Mouse (Mus musculus) limb, embryonic 15.5 days (tissue): ENCODE measurements around the gene Atp5g3. TPM values are rescaled to one million over a fixed set of nuclear protein-coding genes. Genes with fewer than 3 reads are reported as not detected.

ENCODE experiments used
- ATAC-seq: fragments of 200-750 bp; cut with Nextera tagmentation; 2 replicates; pipeline ENCODE4 v1.8.0; 2017; ENCODE audit warnings: low read depth, moderate TSS enrichment; ENCODE audit not compliant: insufficient number of reproducible peaks, low FRiP score, low TSS enrichment
- H3K27ac ChIP-seq: fragments of 300-500 bp; sonication (generic); 2 replicates; pipeline ENCODE4 v1.5.1; 2015; ENCODE audit warnings: moderate library complexity, mild to moderate bottlenecking, inconsistent platforms
- H3K27me3 ChIP-seq: fragments of 300-500 bp; sonication (generic); 2 replicates; pipeline ENCODE4 v1.6.1; 2015; ENCODE audit warnings: inconsistent platforms
- H3K36me3 ChIP-seq: fragments of 300-500 bp; sonication (generic); 2 replicates; pipeline ENCODE4 v1.6.1; 2015; ENCODE audit warnings: inconsistent platforms
- H3K4me1 ChIP-seq: fragments of 300-500 bp; sonication (generic); 2 replicates; pipeline ENCODE4 v1.6.1; 2015; ENCODE audit warnings: inconsistent platforms
- H3K4me2 ChIP-seq: fragments of 300-500 bp; sonication (generic); 2 replicates; pipeline ENCODE4 v1.6.1; 2015; ENCODE audit warnings: mild to moderate bottlenecking, inconsistent platforms
- H3K4me3 ChIP-seq: fragments of 300-500 bp; sonication (generic); 2 replicates; pipeline ENCODE4 v1.5.1; 2015; ENCODE audit warnings: mild to moderate bottlenecking, inconsistent platforms
- H3K9ac ChIP-seq: fragments of 300-500 bp; sonication (generic); 2 replicates; pipeline ENCODE4 v1.6.1; 2015; ENCODE audit warnings: inconsistent platforms
- H3K9me3 ChIP-seq: fragments of 300-500 bp; sonication (generic); 2 replicates; pipeline ENCODE4 v1.6.1; 2016; ENCODE audit warnings: inconsistent platforms
- WGBS: fragments of 180-500 bp; shearing (Covaris S2); methylation state at CpG from one replicate; pipeline ENCODE4 v1.1.7; 2015; 5-methylcytosine and 5-hydroxymethylcytosine counted together
- polyA plus RNA-seq: library from polyadenylated mRNA; unstranded; fragments of >200 nt; fragmentation: Nextera tagmentation; extraction: Ambion mirVana; gene quantifications from 2 replicates; pipeline ENCODE4 v1.2.1, GENCODE M21; 2015

Gene Atp5g3
- polyA plus RNA-seq, 1 experiment from 2014 or later: 950 TPM

DNA sequence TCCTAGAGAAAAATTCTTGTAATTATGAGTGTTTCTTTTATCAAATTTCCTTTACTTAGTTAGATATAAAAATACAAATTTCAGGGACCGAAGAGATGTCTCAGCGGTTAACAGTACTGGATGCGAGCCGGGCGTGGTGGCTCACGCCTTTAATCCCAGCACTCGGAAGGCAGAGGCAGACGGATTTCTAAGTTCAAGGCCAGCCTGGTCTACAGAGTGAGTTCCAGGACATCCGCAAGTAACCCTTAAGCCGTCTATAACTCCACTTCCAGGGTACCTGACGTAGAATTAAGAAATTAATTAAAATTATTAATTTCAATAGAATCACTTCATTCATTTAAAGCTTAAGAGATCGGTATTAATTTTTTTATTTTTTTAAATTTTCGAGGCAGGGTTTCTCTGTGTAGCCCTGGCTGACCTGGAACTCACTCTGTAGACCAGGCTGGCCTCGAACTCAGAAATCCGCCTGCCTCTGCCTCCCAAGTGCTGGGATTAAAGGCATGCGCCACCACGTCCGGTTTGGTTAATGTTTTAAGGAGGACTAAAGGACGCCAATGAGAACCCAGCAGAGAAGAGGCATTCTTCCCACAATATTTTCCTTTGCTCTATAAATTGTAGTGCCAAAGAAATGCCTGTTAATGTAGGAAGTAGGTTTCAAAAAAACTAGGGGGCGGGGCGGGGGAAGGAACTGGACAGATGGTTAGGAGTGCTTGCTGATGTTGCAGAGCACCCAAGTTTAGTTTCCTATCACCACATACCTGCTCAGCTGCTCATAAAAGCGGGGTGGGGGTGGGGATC, 17.5 kb downstream of the Atp5g3 start:
- no peak for ATAC-seq
- no peaks in the 10 kb centered on the region for H3K36me3 ChIP-seq
- no peak overlapping the region for H3K27ac ChIP-seq
- no peaks in the 10 kb centered on the region for H3K9me3 ChIP-seq
- no peaks in the 10 kb centered on the region for H3K27me3 ChIP-seq
- WGBS: 63% methylated on average over 22 of the region's 22 CpGs
- no peak overlapping the region for H3K9ac ChIP-seq
- H3K4me3 ChIP-seq: peak overlapping the region; percentile 97
- H3K4me2 ChIP-seq: peak overlapping the region; percentile 55
- H3K4me1 ChIP-seq: 0 out of 2 replicates have a peak, but pooled peaks cover 4% of the 10 kb centered on the region

DNA sequence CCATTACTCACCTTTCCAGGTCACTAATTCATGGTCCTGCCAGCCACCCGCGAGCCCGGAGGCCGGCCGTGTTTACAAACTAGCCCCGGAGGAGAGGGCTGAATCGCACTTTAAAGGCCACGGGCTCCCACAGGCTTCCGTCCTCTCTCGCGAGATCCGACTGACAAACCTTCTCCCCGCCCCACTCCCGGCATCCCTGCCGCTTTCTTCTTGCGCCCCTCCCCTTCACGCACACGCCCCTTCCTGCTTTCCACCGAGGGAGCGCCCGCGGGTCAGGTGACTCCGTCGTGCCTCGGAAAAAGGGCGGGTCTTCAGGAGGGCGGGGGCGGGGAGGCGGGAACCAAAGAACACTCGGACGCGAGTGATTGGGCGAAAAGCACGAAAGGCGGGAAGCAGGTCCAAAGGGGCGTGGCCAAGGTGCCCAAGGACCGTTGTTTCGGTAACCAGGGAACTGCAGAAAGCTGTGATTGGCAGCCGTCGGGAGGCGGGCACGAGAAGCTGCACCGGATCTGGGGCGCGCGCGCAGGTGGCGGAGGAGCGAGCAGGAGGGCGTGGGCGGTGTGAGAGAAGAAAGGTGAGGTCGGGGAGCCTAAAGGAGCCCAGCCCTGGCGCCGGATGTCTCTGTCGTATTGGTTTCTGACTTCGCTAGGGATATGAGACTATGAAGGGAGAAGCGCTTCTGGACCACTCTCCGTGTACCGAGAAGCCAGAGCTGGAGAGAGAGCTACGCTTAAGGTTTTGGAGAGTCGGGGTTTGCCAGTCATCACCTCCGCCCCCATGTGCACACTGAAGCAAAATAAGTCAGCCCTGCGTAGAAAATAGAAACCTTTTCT, 18.4 kb downstream of the Atp5g3 start, which contains the start of gene Atf2:
Gene Atf2, minus strand, starts transcription at position 176 of the 833 bp plus-strand sequence.
- ATAC-seq: peak; percentile 98
- under 1% methylated on average over 63 of the region's 63 CpGs for WGBS
- Histone ChIP-seq H3K27ac (peak within 1 kb of the TSS; percentile 93), H3K4me1 (0 out of 2 replicates have a peak, but pooled peaks cover 4% of the 10 kb centered on the region), H3K36me3 (no peaks in the 10 kb centered on the region), H3K27me3 (no peaks in the 10 kb centered on the region), H3K9me3 (no peaks in the 10 kb centered on the region), H3K9ac (peak within 1 kb of the TSS; percentile 96), H3K4me2 (peak within 1 kb of the TSS; percentile 74), H3K4me3 (peak within 1 kb of the TSS; percentile 97)

DNA sequence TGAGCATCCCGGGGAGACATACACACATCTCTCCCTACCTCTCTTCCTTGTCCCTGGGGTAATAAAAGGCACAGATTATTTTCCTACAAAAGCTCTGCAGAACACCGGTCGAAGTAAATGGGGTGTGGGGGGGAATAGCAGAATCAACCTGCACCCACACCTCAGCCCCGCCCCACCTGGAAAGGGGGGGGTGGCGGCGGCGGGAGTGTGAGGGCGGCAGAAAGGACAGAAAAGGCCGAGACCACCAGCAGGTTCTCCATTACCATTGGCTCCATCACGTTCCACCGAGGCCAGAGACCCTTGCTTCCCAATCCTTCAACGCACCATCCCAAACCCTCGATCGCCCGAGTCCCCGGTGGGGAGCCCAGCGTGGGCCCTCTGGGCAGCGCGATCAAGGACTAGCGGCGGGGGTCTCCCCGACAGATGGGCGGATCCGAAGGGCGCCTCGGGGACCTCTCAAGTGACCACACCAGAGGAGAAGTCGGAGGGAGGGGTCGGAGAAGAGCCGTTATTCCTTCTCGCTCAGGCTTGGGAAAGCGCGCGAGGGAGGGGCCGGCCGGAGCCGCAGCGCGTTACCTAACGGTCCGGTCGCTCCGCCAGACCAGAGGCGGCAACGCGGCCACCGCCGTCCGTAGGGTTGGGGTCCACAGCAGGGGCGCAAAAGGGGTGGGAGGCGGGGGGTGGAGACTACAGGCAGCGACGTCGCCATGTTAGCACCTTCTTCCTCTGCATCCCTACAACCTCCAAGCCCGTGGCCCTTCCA, 19.2 kb downstream of the Atp5g3 start:
- Histone ChIP-seq H3K27ac (peak overlapping the region; percentile 93), H3K4me2 (peak overlapping the region; percentile 74), H3K27me3 (no peaks in the 10 kb centered on the region), H3K9ac (peak overlapping the region; percentile 96), H3K4me1 (0 out of 2 replicates have a peak, but pooled peaks cover 4% of the 10 kb centered on the region), H3K4me3 (peak overlapping the region; percentile 97), H3K36me3 (no peaks in the 10 kb centered on the region), H3K9me3 (no peaks in the 10 kb centered on the region)
- WGBS: under 1% methylated on average over 51 of the region's 54 CpGs
- ATAC-seq: peak; percentile 67

DNA sequence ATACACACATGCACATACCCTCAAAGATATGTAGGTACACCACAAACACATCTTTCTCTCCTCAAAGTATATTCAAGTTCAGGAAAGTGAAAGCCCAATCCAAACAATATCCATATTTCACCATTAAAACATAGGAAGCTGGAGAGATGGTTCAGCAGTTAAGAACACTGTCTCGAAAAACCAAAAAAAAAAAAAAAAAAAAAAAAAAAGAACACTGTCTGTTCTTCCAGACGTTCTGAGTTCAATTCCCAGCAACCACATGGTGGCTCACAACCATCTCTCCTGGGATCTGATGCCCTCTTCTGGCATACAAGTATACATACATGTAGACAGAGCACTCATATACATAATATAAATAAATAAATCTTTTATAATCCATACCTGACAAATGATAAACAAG, 25.1 kb downstream of the Atp5g3 start:
- no peak overlapping the region for H3K4me3 ChIP-seq
- H3K27ac ChIP-seq: no peak overlapping the region
- H3K9me3 ChIP-seq: no peaks in the 10 kb centered on the region
- no peak overlapping the region for H3K9ac ChIP-seq
- WGBS: 71% methylated on average over 2 of the region's 2 CpGs
- H3K27me3 ChIP-seq: no peaks in the 10 kb centered on the region
- ATAC-seq: no peak
- no peaks in the 10 kb centered on the region for H3K36me3 ChIP-seq
- H3K4me2 ChIP-seq: no peak overlapping the region
- H3K4me1 ChIP-seq: no peaks in the 10 kb centered on the region

DNA sequence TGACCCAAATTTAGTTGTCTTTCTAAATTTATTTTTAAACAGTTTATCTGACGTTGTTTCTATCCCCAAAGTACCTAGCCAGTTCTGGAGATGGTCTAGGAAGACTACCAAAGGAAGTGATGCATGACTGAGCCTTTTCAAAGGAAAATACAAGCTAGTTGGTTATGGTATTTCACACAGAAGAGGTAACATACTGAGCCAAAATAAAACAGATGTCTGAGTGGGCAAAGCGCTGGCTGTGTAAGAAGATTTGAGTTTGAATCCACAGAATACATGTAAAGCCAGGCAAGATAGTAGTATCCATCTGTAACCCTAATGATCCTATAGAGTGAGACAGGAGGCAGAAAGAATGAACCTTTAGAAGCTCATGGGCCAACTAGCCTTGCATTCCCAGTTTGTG, 33.2 kb downstream of the Atp5g3 start:
- Histone ChIP-seq H3K4me1 (no peaks in the 10 kb centered on the region), H3K9ac (no peak overlapping the region), H3K27me3 (no peaks in the 10 kb centered on the region), H3K36me3 (peaks cover 17% of the 10 kb centered on the region; the same call in 1 of the 2 replicates), H3K4me2 (no peak overlapping the region), H3K27ac (no peak overlapping the region), H3K4me3 (no peak overlapping the region), H3K9me3 (no peaks in the 10 kb centered on the region)
- 95% methylated on average over 2 of the region's 2 CpGs for WGBS
- no peak for ATAC-seq

DNA sequence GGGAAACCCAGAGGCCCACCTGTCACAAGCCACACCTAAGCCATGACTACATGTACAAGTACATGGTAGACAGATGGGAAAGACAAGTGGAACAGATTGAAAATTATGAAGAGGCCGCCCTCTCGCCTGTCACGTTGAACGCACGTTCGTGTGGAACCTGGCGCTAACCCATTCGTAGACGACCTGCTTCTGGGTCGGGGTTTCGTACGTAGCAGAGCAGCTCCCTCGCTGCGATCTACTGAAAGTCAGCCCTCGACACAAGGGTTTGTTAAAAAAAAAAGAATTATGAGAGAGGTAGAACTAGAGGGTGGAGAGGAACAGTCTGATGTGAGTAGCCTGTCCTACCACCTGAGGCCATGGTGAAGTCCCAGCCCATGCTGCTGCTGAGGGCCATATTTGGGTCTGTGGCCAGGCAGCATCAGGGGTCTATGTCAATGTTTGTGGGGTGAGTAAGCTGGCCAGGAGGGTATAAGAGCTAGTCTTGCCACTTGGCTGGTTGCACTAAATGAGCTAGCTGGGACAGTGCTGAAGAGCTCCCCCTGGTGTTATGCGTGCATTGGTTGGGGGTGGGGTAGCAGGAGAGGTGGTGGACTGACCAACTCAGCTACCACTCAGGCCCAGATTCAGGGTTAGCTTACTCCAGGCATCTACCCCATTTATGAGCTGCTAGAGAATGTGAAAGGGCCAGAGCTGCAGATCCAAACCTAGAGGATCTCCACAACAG, 43.2 kb downstream of the Atp5g3 start:
- Histone ChIP-seq H3K4me2 (no peak overlapping the region), H3K4me3 (no peak overlapping the region), H3K27ac (no peak overlapping the region), H3K27me3 (no peaks in the 10 kb centered on the region), H3K9me3 (no peaks in the 10 kb centered on the region), H3K4me1 (no peaks in the 10 kb centered on the region), H3K36me3 (peaks cover 13% of the 10 kb centered on the region; the same call in 1 of the 2 replicates), H3K9ac (no peak overlapping the region)
- WGBS: 77% methylated on average over 16 of the region's 16 CpGs
- ATAC-seq: no peak

DNA sequence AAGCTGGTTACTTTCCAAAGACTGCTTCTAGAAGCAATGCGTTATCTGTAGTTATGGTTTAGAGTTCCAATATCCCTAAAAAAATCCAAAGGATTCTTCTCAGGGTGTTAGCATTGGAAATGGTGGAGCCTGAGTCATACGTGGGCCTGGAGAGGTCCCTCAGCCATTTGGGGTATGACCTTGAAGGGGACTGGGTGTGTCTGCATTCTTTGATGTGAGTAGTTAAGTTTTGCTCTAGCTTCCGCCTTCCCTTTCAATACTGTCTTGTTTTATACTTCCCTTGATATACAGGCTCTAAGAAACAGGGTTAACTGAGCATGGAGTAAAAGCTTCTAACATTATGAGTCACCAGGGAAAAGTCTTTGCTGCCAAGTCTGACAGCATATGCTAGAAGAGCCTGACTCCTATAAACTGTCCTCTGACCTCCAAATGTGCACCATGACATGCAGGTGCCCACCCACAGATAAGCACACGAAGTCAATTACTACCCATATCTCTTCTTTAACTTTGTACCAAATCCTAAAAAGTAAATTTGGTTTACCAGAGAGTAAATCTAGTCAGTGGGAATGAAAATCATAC, 51.0 kb downstream of the Atp5g3 start:
- H3K36me3 ChIP-seq: no peaks in the 10 kb centered on the region
- WGBS: 73% methylated on average over 4 of the region's 4 CpGs
- H3K27ac ChIP-seq: no peak overlapping the region
- H3K4me3 ChIP-seq: no peak overlapping the region
- no peak overlapping the region for H3K4me2 ChIP-seq
- ATAC-seq: no peak
- no peaks in the 10 kb centered on the region for H3K27me3 ChIP-seq
- no peaks in the 10 kb centered on the region for H3K9me3 ChIP-seq
- no peaks in the 10 kb centered on the region for H3K4me1 ChIP-seq
- no peak overlapping the region for H3K9ac ChIP-seq

Other genes with a start within 250 kb of the Atp5g3 start
- 18.4 and 20.2 TPM in 2 replicates for gene Chn1, start 136.0 kb downstream of the Atp5g3 start, polyA plus RNA-seq
- gene Atf2, start 18.7 kb downstream of the Atp5g3 start, polyA plus RNA-seq: 57.7 and 60.1 TPM in 2 replicates